8 mouse cellular contexts compared by ENCODE assay signal in the genomic region with DNA sequence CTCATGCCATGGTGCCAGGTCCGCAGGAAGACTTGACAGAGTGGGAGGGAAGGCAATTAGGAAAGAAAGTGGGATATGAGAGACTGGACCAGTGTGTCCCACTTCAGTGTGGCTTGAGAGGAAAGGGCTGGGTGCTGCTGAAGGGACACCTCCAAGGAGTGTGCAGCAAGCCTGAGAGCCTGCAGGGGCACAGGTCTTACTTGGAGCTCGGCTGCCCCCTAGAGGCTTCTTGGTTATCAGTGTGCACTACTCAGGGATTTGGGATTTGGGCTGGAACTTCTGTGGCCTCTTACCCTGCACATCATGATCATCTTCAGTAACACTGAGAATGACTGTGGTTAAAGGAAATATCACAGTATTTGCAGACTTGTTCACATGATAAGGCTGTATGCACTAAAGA.
A peak's percentile ranks its signal among the peaks of the same experiment; 100 is the strongest.
DNase-seq lines count a peak whose midpoint lies in the region; ATAC-seq and TF ChIP-seq lines count a peak whose summit lies in the region.

No protein-coding gene starts in this region.

- no peaks in the 10 kb centered on the region for H3K27me3 ChIP-seq in E14TG2a.4 (ENCODE audit: insufficient read depth, low read length)
- no peaks in the 10 kb centered on the region for H3K27me3 ChIP-seq in forebrain, embryonic 11.5 days (ENCODE audit: control insufficient read depth, insufficient read depth, low read length)

- H3K4me3 ChIP-seq in E14TG2a.4 (replicated peaks; ENCODE audit: low read length), result no peak overlapping the region
- no peak overlapping the region for H3K4me3 ChIP-seq in forebrain, embryonic 11.5 days (ENCODE audit: low read depth, low read length)
- H3K4me3 ChIP-seq in lung, adult 2 months (replicated peaks; ENCODE audit: extremely low read depth, low read depth, low read length), result no peak overlapping the region

- intact Hi-C loops in heart, postnatal 14 days (cut with DNase I), result loop anchor here (1.0 kb wide), 2 partner anchors 114 to 408 kb away; partner anchors contain the start of gene Kcnh1

- TF ChIP-seq POLR2A in lung, adult 2 months (IDR thresholded peaks at IDR 0.05; ENCODE audit: borderline replicate concordance, extremely low read depth, low read depth, low read length), result no peak

- no peaks in the 10 kb centered on the region for H3K36me3 ChIP-seq in E14TG2a.4 (ENCODE audit: insufficient read depth, low read length)
- H3K36me3 ChIP-seq in forebrain, embryonic 11.5 days (ENCODE audit: control insufficient read depth, insufficient read depth, low read length), result no peaks in the 10 kb centered on the region

- TF ChIP-seq CTCF in E14TG2a.4 (conservative IDR thresholded peaks at IDR 0.05; ENCODE audit: low read length), result peak; percentile 57
- TF ChIP-seq CTCF in lung, adult 2 months (IDR thresholded peaks at IDR 0.05; ENCODE audit: insufficient read depth, low read length), result peak; percentile 70

- 48% methylated on average over 2 of the region's 2 CpGs for WGBS in forebrain, embryonic 11.5 days
- 43% methylated on average over 2 of the region's 2 CpGs for WGBS in lung, adult 2 months

- H3K9ac ChIP-seq in forebrain, embryonic 11.5 days (ENCODE audit: low read length), result no peak overlapping the region

- peak; percentile 83 for ATAC-seq in forebrain, embryonic 11.5 days (replicated peaks; ENCODE audit: low FRiP score)

- peak; percentile 22 for DNase-seq in c-Kit-positive CD71-positive TER-119-negative erythroid progenitor cells, embryonic 14.5 days (ENCODE audit: low read depth)
- peak; percentile 87 for DNase-seq in forebrain, embryonic 11.5 days (ENCODE audit: low spot score)
- DNase-seq in heart, postnatal 14 days, result peak; percentile 82 to 90
- DNase-seq in kidney, postnatal 4 days, result peak; percentile 89 to 90
- peak; percentile 69 for DNase-seq in lung, adult 2 months
- DNase-seq in ovary, postnatal 14 days (ENCODE audit: low spot score), result peak; percentile 72
- DNase-seq in thymus, postnatal 0 days (ENCODE audit: low spot score), result peak; percentile 32

- H3K9me3 ChIP-seq in E14TG2a.4 (ENCODE audit: low read length), result no peaks in the 10 kb centered on the region
- H3K9me3 ChIP-seq in forebrain, embryonic 11.5 days (ENCODE audit: control insufficient read depth, low read length), result no peaks in the 10 kb centered on the region

- peaks cover 12% of the 10 kb centered on the region for H3K4me1 ChIP-seq in E14TG2a.4 (replicated peaks; ENCODE audit: low read depth, low read length)
- H3K4me1 ChIP-seq in forebrain, embryonic 11.5 days (replicated peaks; ENCODE audit: control insufficient read depth, insufficient read depth, low read length), result no peaks in the 10 kb centered on the region
- H3K4me1 ChIP-seq in lung, adult 2 months (ENCODE audit: control insufficient read depth, insufficient read depth, low read length), result no peaks in the 10 kb centered on the region

- no peak overlapping the region for H3K27ac ChIP-seq in forebrain, embryonic 11.5 days (ENCODE audit: low read depth, low read length)

- H3K4me2 ChIP-seq in forebrain, embryonic 11.5 days (ENCODE audit: low read depth, low read length, severe bottlenecking), result no peak overlapping the region

Comparison
In these comparisons a context has a peak if more than half of its experiments do, and no peak if none do; other contexts are left out.
1. DNase-seq: peak in every context shown above with its lines; median percentile 90 in kidney, postnatal 4 days; 87 in forebrain, embryonic 11.5 days; 86 in heart, postnatal 14 days; 72 in ovary, postnatal 14 days; 69 in lung, adult 2 months; 32 in thymus, postnatal 0 days; 22 in c-Kit-positive CD71-positive TER-119-negative erythroid progenitor cells, embryonic 14.5 days.